ENCODE assay signal across 16 mouse cellular contexts in the genomic region with DNA sequence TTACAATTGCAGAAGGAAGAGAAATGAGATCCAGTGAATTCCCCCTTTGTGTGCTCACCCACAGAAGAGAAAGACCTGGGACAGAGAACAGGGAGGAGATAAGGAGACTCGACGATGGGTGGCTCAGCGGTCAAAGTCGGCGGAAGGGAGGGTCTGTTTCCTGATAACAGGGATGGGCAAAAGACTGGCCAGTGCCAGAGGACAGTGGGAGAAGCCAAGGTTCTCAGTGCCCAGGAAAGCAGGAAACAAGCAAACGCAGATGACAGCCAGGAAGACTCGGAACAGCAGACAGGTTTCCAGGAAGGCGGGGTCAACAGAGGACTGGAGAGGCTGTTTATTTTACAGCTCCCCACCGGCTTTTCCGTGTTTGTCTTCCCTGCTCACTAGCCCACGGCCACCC. TPM values are rescaled to one million over a fixed set of nuclear protein-coding genes. Genes with fewer than 3 reads are reported as not detected.
DNase-seq lines count a peak whose midpoint lies in the region; ATAC-seq and TF ChIP-seq lines count a peak whose summit lies in the region.
"Had no signal": no experiment of that assay in that cellular context is flagged by ENCODE, and none has a peak within 500 bp of the region (broad histone marks: within the 10 kb centered on the region; RNA-seq: fewer than 3 reads in every experiment).

No protein-coding gene starts in this region.

- peak overlapping the region; percentile 70 for H3K27ac ChIP-seq in cerebellum, adult 2 months (ENCODE audit: insufficient read depth, low read length)
- H3K27ac ChIP-seq in midbrain, embryonic 14.5 days (replicated peaks; ENCODE audit: low read depth, low read length) = no peak overlapping the region
- H3K27ac ChIP-seq: embryonic facial prominence, embryonic 10.5 days; macrophage had no signal

- no peak overlapping the region for H3K9ac ChIP-seq in midbrain, embryonic 14.5 days (replicated peaks; ENCODE audit: low read length)

- 9% methylated on average over 11 of the region's 11 CpGs for WGBS in cerebellum, adult 2 months
- 63% methylated on average over 11 of the region's 11 CpGs for WGBS in midbrain, embryonic 14.5 days

- no peak for ATAC-seq in midbrain, embryonic 14.5 days (ENCODE audit: low FRiP score, low TSS enrichment)
- ATAC-seq: activated CD4-positive, CD25-positive, alpha-beta regulatory T cell, adult 4 months; midbrain, embryonic 16.5 days had no signal

- TF ChIP-seq POLR2A in cerebellum, adult 2 months (IDR thresholded peaks at IDR 0.05; ENCODE audit: borderline replicate concordance, insufficient read depth, low read length) = no peak

- peaks cover 38% of the 10 kb centered on the region for H3K4me1 ChIP-seq in cerebellum, adult 2 months (ENCODE audit: control insufficient read depth, insufficient read depth, low read length)
- peaks cover 3% of the 10 kb centered on the region; the same call in 1 of the 2 replicates for H3K4me1 ChIP-seq in midbrain, embryonic 14.5 days (ENCODE audit: control insufficient read depth, insufficient read depth, low read length)
- H3K4me1 ChIP-seq: embryonic facial prominence, embryonic 10.5 days had no signal

- H3K4me2 ChIP-seq in midbrain, embryonic 14.5 days (ENCODE audit: low read length) = no peak overlapping the region

- peak; percentile 59 to 71 for DNase-seq in cerebellum, adult 2 months
- no peak for DNase-seq in cerebellum, adult 9-10 months
- peak; percentile 26 for DNase-seq in kidney, postnatal 10 days
- no peak for DNase-seq in kidney, adult 8-10 months
- DNase-seq in kidney, postnatal 14 days = peak; percentile 29
- peak; percentile 48 to 71 for DNase-seq in lung, postnatal 4 days
- no peak for DNase-seq in midbrain, embryonic 14.5 days
- DNase-seq in urinary bladder, postnatal 25 days (ENCODE audit: low spot score) = no peak
- DNase-seq: heart, postnatal 36 days; right cerebral cortex, postnatal 14 days; thymus, postnatal 4 days had no signal

- H3K27me3 ChIP-seq in cerebellum, adult 2 months (ENCODE audit: control insufficient read depth, insufficient read depth, low read length) = no peaks in the 10 kb centered on the region
- H3K27me3 ChIP-seq in midbrain, embryonic 14.5 days (ENCODE audit: control insufficient read depth, insufficient read depth, low read length) = no peaks in the 10 kb centered on the region

- peak overlapping the region; percentile 17 for H3K4me3 ChIP-seq in cerebellum, adult 2 months (replicated peaks; ENCODE audit: insufficient read depth, low read depth, low read length)
- H3K4me3 ChIP-seq in midbrain, embryonic 14.5 days (replicated peaks; ENCODE audit: low read depth, low read length) = no peak overlapping the region
- H3K4me3 ChIP-seq: embryonic facial prominence, embryonic 10.5 days had no signal

- H3K36me3 ChIP-seq in midbrain, embryonic 14.5 days (ENCODE audit: control insufficient read depth, insufficient read depth, low read length) = no peaks in the 10 kb centered on the region
- H3K36me3 ChIP-seq: embryonic facial prominence, embryonic 10.5 days; G1E had no signal

- H3K9me3 ChIP-seq in midbrain, embryonic 14.5 days (ENCODE audit: control insufficient read depth, low read length) = no peaks in the 10 kb centered on the region
- H3K9me3 ChIP-seq: embryonic facial prominence, embryonic 10.5 days had no signal

- TF ChIP-seq CTCF in cerebellum, adult 2 months (IDR thresholded peaks at IDR 0.05; ENCODE audit: borderline replicate concordance, insufficient read depth, low read depth, low read length) = no peak

RNA-seq across cellular contexts. Expression of a gene that starts 20.2 kb away (rescaled TPM):
- 37.4 and 40.4 TPM in 2 replicates for polyA plus RNA-seq in cerebellum, adult 2 months (2012; rRNA removed)
- polyA plus RNA-seq in midbrain, embryonic 14.5 days (2014; fragmentation: Nextera tagmentation; extraction: Ambion mirVana) = 3.8 and 5.1 TPM in 2 replicates
- polyA plus RNA-seq: activated CD4-positive, CD25-positive, alpha-beta regulatory T cell, adult 4 months; G1E; macrophage had no signal

Comparison
In these comparisons a context has a peak if more than half of its experiments do, and no peak if none do; other contexts are left out.
1. DNase-seq: peak in cerebellum, adult 2 months (2 of 2), kidney, postnatal 10 days (single experiment), kidney, postnatal 14 days (single experiment) and lung, postnatal 4 days (2 of 2); none in cerebellum, adult 9-10 months (single experiment), kidney, adult 8-10 months (0 of 2), midbrain, embryonic 14.5 days (single experiment) and urinary bladder, postnatal 25 days (single experiment).